Mouse (Mus musculus): ENCODE measurements around the gene Rnf123.

GRCm38 (mm10) chr9:108115290-108116077, 32.3 kb upstream of the Rnf123 start:
- TF ChIP-seq POLR2A (IDR thresholded peaks at IDR 0.05; ENCODE audit: extremely low read depth, insufficient read depth, low read length) = no peak
- TF ChIP-seq CTCF (IDR thresholded peaks at IDR 0.05; ENCODE audit: low read depth, low read length) = no peak
